Mouse (Mus musculus): Measurements from ENCODE around the gene Lima1.

- no peak for TF ChIP-seq TAL1 (IDR thresholded peaks at IDR 0.05; ENCODE audit: low read length)
- no peak for TF ChIP-seq GATA1 (IDR thresholded peaks at IDR 0.05; ENCODE audit: low read length)
These were observed 104.2 kb downstream of the Lima1 start for GRCm38 (mm10) chr15:99771004-99771500.

Data from erythroblast, embryonic 14.5 days (primary cell).